Mouse (Mus musculus) neutrophil, adult 65 days (primary cell): ENCODE results near the gene Olfr1116. TPM values are rescaled to one million over a fixed set of nuclear protein-coding genes. Genes with fewer than 3 reads are reported as not detected.

Experiments used
- total RNA-seq: library from RNA; stranded (reverse); gene quantifications from 2 replicates; pipeline ENCODE4 v1.2.4, GENCODE M21; 2023

Gene Olfr1116
- total RNA-seq: not detected in 2 replicates

DNA sequence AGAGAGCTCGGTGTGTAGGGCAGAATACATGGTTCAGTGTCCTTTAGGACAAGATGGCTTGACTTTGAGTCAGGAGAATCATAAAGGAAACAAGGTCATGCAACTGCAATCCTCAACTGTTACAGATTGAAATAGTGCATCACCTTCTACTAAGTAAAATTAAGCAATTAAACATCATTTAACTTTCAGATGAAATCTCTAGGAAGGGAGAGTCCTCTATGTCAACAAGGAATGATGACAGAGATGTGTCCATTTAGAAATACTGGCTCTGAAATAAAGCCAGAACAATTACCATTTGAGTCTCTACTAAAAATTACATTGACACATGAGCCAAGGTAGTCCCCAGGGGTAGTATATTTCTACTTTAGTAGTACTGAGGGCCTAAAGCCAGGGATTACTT lies at the start of gene Olfr1116:
TSS of gene Olfr1116 (plus strand) at position 301 of the 400 bp plus-strand sequence.

DNA sequence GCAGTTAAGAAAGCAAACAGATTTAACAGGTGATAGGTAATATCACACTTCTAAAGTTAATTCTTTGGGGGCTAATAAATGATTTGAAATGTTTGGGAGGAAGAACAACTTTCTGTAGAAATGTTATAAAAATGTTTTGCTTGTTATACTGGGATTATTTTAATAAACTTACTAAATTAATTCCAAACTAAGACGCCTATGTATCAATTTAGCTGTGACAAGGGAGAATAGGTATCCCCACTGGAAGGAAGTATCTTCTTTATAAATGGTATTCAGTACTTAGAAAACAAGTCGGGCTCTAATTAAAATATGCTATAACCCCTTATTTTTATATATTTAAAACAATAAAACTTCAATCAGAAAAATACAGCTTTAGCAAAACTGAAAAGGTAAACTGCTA lies 19.6 kb upstream of the Olfr1116 start, which contains the start of gene Olfr1115:
TSS of gene Olfr1115 (plus strand) at position 301 of the 400 bp plus-strand sequence.

DNA sequence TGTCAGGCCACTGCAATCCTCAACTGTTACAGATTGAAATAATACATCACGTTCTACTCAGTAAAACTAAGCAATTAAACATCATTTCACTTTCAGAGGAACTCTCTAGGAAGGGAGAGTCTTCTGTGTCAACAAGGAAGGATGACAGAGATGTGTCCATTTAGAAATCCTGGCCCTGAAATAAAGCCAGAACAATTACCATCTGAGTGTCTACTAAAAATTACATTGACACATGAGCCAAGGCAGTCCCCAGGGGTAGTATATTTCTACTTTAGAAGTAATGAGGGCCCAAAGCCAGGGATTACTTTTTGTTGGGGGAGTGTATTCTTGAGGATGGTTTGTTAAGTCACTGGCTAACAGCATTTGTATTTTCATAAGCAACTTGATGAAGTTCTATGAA lies 39.9 kb downstream of the Olfr1116 start, which contains the start of gene Olfr1118:
TSS of gene Olfr1118 (plus strand) at position 301 of the 400 bp plus-strand sequence.

Other genes with a start within 250 kb of the Olfr1116 start
- gene Olfr1104, start 240.5 kb upstream of the Olfr1116 start, total RNA-seq: not detected in 2 replicates
- not detected in 2 replicates for gene Olfr1105, start 231.0 kb upstream of the Olfr1116 start, total RNA-seq
- gene Olfr1106, start 215.3 kb upstream of the Olfr1116 start, total RNA-seq: not detected in 2 replicates
- gene Olfr1107, start 191.7 kb upstream of the Olfr1116 start, total RNA-seq: not detected in 2 replicates
- not detected in 2 replicates for gene Olfr1109, start 171.5 kb upstream of the Olfr1116 start, total RNA-seq
- gene Olfr259, start 153.0 kb upstream of the Olfr1116 start, total RNA-seq: not detected in 2 replicates
- not detected in 2 replicates for gene Olfr1110, start 127.2 kb upstream of the Olfr1116 start, total RNA-seq
- not detected in 2 replicates for gene Olfr1111, start 114.9 kb upstream of the Olfr1116 start, total RNA-seq
- gene Olfr1112, start 79.7 kb upstream of the Olfr1116 start, total RNA-seq: not detected in 2 replicates
- not detected in 2 replicates for gene Olfr1113, start 58.6 kb upstream of the Olfr1116 start, total RNA-seq
- gene Olfr1115, start 19.5 kb upstream of the Olfr1116 start, total RNA-seq: not detected in 2 replicates
- gene Olfr1118, start 40.0 kb downstream of the Olfr1116 start, total RNA-seq: not detected in 2 replicates
- not detected in 2 replicates for gene Olfr1120, start 87.3 kb downstream of the Olfr1116 start, total RNA-seq
- not detected in 2 replicates for gene Olfr1121, start 102.4 kb downstream of the Olfr1116 start, total RNA-seq
- gene Olfr1122, start 118.3 kb downstream of the Olfr1116 start, total RNA-seq: 0.07 TPM in 1 of 2 replicates, not detected in the other
- not detected in 2 replicates for gene Olfr1123, start 149.1 kb downstream of the Olfr1116 start, total RNA-seq
- not detected in 2 replicates for gene Olfr1124, start 162.7 kb downstream of the Olfr1116 start, total RNA-seq
- not detected in 2 replicates for gene Olfr1126, start 186.4 kb downstream of the Olfr1116 start, total RNA-seq
- not detected in 2 replicates for gene Pramel7, start 229.6 kb downstream of the Olfr1116 start, total RNA-seq
- not detected in 2 replicates for gene Pramel6, start 239.0 kb downstream of the Olfr1116 start, total RNA-seq